Mouse (Mus musculus) E14TG2a.4 (cell line): Measurements from ENCODE around the gene Camk2g.

Experiments
- CTCF ChIP-seq: conservative IDR thresholded peaks from 2 replicates; pipeline ENCODE4 v1.5.1; 2014; ENCODE audit warnings: low read length
- NANOG ChIP-seq: IDR thresholded peaks from 2 replicates; pipeline ENCODE4 v1.6.1; 2014; ENCODE audit warnings: borderline replicate concordance, low read length, mixed read lengths
- POU5F1 ChIP-seq: IDR thresholded peaks from 2 replicates; pipeline ENCODE4 v1.6.1; 2014; ENCODE audit warnings: low read length, borderline replicate concordance

DNA sequence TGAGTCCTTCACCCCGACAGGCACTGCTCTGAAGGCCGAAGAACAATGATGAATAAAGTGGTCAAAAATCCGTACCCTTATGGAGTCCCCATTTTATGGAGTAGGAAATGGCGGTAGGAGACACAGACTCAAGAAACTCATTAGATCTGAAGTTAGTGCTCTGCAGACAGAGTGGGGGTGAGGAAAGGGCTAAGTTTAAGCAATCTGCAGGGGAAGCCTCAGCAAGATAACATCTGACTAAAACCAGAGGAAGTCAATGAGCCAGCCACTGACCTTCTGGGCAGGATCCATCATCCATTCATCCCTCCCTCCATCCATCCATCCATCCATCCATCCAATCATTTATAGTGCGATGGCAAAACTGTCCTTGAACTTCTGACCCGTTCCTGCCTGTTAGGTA lies 10.4 kb downstream of the Camk2g start:
- TF ChIP-seq CTCF (no peak), POU5F1 (no peak), NANOG (no peak)
